Mouse (Mus musculus) lung, embryonic 15.5 days (tissue): ENCODE measurements around the gene Eme1. TPM values are rescaled to one million over a fixed set of nuclear protein-coding genes. Genes with fewer than 3 reads are reported as not detected.

Experiments
- ATAC-seq: fragments of 200-750 bp; cut with Nextera tagmentation; 2 replicates; pipeline ENCODE4 v1.8.0; 2017; ENCODE audit warnings: moderate number of reproducible peaks, borderline replicate concordance; ENCODE audit not compliant: low FRiP score, low TSS enrichment; ENCODE audit errors: extremely low read depth
- H3K27ac ChIP-seq: fragments of 300-500 bp; sonication (generic); 2 replicates; pipeline ENCODE4 v1.5.1; 2015; ENCODE audit warnings: moderate library complexity, mild to moderate bottlenecking, inconsistent platforms
- H3K27me3 ChIP-seq: fragments of 300-500 bp; sonication (generic); 2 replicates; pipeline ENCODE4 v1.6.1; 2015; ENCODE audit warnings: inconsistent platforms
- H3K36me3 ChIP-seq: fragments of 300-500 bp; sonication (generic); 2 replicates; pipeline ENCODE4 v1.6.1; 2015; ENCODE audit warnings: inconsistent platforms
- H3K4me1 ChIP-seq: fragments of 300-500 bp; sonication (generic); 2 replicates; pipeline ENCODE4 v1.6.1; 2015; ENCODE audit warnings: inconsistent platforms
- H3K4me2 ChIP-seq: fragments of 300-500 bp; sonication (generic); 2 replicates; pipeline ENCODE4 v1.6.1; 2015; ENCODE audit warnings: inconsistent platforms, mild to moderate bottlenecking, moderate library complexity
- H3K4me3 ChIP-seq: fragments of 300-500 bp; sonication (generic); 2 replicates; pipeline ENCODE4 v1.5.1; 2015; ENCODE audit warnings: mild to moderate bottlenecking, inconsistent platforms
- H3K9ac ChIP-seq: fragments of 300-500 bp; sonication (generic); 2 replicates; pipeline ENCODE4 v1.6.1; 2015; ENCODE audit warnings: inconsistent platforms
- H3K9me3 ChIP-seq: fragments of 300-500 bp; sonication (generic); 2 replicates; pipeline ENCODE4 v1.6.1; 2016; ENCODE audit warnings: inconsistent platforms
- WGBS: fragments of 180-500 bp; shearing (Covaris S2); methylation state at CpG from one replicate; pipeline ENCODE4 v1.1.7; 2015; 5-methylcytosine and 5-hydroxymethylcytosine counted together
- polyA plus RNA-seq: library from polyadenylated mRNA; unstranded; fragments of >200 nt; fragmentation: Nextera tagmentation; extraction: Ambion mirVana; gene quantifications from 2 replicates; pipeline ENCODE4 v1.2.1, GENCODE M21; 2015

Eme1 gene
- polyA plus RNA-seq, 1 experiment from 2014 or later, result 24.8 TPM

DNA sequence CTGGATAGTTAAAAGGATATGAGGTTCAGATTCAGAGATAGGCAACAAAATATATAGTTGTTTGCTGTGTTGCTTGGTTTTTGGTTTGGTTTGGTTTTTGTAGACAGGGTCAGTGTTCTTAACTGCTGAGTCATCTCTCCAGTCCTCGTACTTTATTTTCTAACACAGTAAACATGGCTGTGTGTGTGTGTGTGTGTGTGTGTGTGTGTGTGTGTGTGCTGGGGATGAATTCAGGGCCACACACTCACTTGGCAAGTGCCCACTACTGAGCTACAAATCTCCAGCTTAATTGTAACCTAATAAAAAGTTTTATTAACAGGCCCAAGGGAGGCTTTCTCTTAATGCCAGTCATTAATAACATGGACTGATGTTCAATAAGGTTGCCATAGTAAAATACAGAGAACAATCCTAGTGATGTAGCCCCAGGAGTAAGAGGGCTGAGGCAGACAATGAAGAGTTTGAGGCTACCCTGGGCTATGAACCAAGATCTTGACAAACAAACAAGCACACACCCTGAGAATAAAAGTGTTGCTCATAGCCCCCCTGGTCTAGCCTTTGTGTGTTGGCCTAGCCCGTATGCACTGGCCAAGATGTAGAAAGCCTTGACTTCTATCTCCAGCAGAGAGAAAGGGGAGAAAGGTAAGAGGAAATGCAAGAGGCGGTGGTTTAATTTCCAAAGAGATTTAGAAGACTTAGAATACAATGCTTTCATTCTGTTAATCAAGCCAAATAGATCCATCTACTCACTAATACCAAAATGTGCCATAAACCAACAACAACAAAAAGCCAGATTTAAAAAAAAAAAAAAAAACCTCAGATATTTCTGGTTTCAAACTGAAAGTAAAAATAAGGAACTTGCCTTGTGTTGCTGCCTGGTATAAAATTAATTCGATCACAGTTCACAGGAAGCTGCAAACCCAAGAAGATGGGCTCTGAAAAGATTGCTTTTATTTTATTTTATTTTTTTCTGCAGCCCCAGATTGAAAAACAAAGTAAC lies 42.7 kb downstream of the Eme1 start:
- no peak overlapping the region for H3K4me2 ChIP-seq
- no peaks in the 10 kb centered on the region for H3K9me3 ChIP-seq
- no peak overlapping the region for H3K4me3 ChIP-seq
- no peak for ATAC-seq
- H3K9ac ChIP-seq, result no peak overlapping the region
- 75% methylated on average over 4 of the region's 4 CpGs for WGBS
- H3K4me1 ChIP-seq, result no peaks in the 10 kb centered on the region
- H3K27me3 ChIP-seq, result no peaks in the 10 kb centered on the region
- H3K27ac ChIP-seq, result no peak overlapping the region
- no peaks in the 10 kb centered on the region for H3K36me3 ChIP-seq

DNA sequence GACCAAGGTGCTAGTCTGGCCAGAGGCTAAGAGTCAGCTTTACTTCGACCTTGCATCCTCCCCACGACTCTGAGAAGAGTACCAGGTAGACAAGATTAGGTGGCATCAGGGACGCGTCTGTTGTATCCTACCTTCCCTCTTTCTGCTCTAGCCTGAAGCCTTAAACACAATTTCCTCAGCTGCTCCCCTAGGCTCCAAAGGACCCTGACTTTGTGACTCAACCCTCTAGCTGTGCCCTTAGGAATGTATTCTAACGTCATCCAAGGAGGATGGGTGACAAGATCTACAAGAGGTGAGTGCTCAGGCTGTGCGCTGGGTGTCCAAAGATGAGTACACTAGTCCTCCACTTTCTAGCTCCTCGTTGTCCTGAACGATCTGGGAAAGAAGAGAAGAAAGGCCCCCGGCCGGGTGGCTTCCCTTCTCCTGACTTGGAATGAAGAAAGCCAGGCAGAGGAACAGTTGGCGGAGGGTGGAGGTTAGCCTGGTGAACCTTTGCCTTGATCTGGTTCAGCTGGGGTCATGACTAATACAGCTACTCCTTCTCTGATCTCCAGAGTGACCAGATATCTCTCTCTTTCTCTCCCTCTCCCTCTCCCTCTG lies 51.3 kb downstream of the Eme1 start:
- peak overlapping the region; percentile 69 for H3K27ac ChIP-seq
- ATAC-seq, result no peak
- 65% methylated on average over 11 of the region's 11 CpGs for WGBS
- no peaks in the 10 kb centered on the region for H3K27me3 ChIP-seq
- H3K9me3 ChIP-seq, result no peaks in the 10 kb centered on the region
- peaks cover 18% of the 10 kb centered on the region; the same call in 1 of the 2 replicates for H3K4me1 ChIP-seq
- H3K4me2 ChIP-seq, result peak overlapping the region; percentile 80
- no peaks in the 10 kb centered on the region for H3K36me3 ChIP-seq
- H3K9ac ChIP-seq, result peak overlapping the region; percentile 63; the same call in 1 of the 2 replicates
- H3K4me3 ChIP-seq, result peak overlapping the region; percentile 62

- H3K4me1 ChIP-seq, result peaks cover 18% of the 10 kb centered on the region; the same call in 1 of the 2 replicates
- H3K9me3 ChIP-seq, result no peaks in the 10 kb centered on the region
- under 1% methylated on average over 46 of the region's 52 CpGs for WGBS
- ATAC-seq, result peak; percentile 94
- H3K4me2 ChIP-seq, result peak within 1 kb of the TSS; percentile 80
- H3K36me3 ChIP-seq, result no peaks in the 10 kb centered on the region
- H3K27me3 ChIP-seq, result no peaks in the 10 kb centered on the region
- peak within 1 kb of the TSS; percentile 63 for H3K9ac ChIP-seq
- peak within 1 kb of the TSS; percentile 69 for H3K27ac ChIP-seq
- H3K4me3 ChIP-seq, result peak within 1 kb of the TSS; percentile 62
Measured at GRCm38 (mm10) chr11:94601321-94602281, 52.2 kb downstream of the Eme1 start, which contains the start of gene Acsf2. TSS of gene Acsf2 (minus strand) at chr11:94601871.

GRCm38 (mm10) chr11:94600447-94600846 lies 53.3 kb downstream of the Eme1 start:
- H3K9me3 ChIP-seq, result no peaks in the 10 kb centered on the region
- H3K4me3 ChIP-seq, result peak overlapping the region; percentile 62; the same call in 1 of the 2 replicates
- H3K36me3 ChIP-seq, result no peaks in the 10 kb centered on the region
- WGBS, result 90% methylated on average over 7 of the region's 7 CpGs
- no peak overlapping the region for H3K27ac ChIP-seq
- no peaks in the 10 kb centered on the region for H3K27me3 ChIP-seq
- peaks cover 18% of the 10 kb centered on the region; the same call in 1 of the 2 replicates for H3K4me1 ChIP-seq
- peak overlapping the region; percentile 80; the same call in 1 of the 2 replicates for H3K4me2 ChIP-seq
- H3K9ac ChIP-seq, result no peak overlapping the region
- no peak for ATAC-seq

DNA sequence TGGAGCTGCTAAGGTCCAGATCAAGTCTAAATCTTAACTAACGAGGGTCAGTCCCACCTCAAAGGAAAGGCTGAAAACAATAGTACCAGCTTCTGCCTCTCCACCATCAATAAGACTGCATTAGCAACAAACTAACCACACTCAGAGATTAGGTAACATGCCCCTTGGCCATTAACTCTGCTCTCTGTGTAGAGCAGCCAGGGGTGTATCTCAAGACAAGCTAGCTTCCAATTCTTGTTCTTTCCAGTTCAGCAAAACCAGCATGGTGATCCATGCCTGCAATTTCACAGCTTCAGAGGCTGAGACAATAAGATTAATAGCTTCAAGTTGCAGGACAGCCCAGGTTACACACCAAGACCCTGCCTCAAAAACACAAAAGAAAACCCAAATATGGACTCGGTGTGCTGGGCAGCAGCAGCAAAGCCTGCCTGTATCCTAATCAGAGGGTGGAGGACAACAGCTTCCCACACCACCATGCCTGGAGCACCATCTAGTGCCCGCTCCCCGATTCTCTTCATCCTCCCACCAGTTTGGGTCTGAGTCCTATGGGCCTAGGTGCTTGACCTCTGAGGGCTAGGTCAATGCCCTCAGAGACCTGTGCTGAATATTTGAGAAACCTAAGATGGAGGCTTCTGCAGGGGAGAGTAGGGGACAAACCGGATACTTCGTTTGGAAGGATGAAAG lies 55.2 kb downstream of the Eme1 start:
- Histone ChIP-seq H3K4me3 (no peak overlapping the region), H3K9ac (no peak overlapping the region), H3K4me2 (no peak overlapping the region), H3K27me3 (no peaks in the 10 kb centered on the region), H3K9me3 (no peaks in the 10 kb centered on the region), H3K27ac (no peak overlapping the region), H3K4me1 (peaks cover 18% of the 10 kb centered on the region; the same call in 1 of the 2 replicates), H3K36me3 (no peaks in the 10 kb centered on the region)
- no peak for ATAC-seq
- 61% methylated on average over 6 of the region's 6 CpGs for WGBS

DNA sequence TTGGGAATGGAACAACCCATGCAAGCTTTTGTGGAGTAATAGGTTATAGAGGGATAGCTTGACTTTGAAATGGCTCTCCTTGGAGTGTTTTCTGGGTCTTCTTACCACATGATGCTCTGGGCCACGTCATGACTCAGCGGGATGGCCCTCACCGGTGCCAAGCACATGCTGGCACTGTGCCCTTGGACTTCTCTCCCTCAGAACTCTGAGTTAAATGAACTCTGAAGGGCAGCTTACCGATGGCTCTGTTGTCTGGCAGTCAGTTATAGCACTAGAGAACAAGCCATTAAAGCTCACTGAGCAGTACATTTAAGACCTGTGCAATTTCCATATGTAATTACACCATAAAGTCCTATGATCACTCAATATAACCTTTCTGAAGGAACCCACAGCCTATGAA lies 56.4 kb downstream of the Eme1 start:
- 77% methylated on average over 4 of the region's 4 CpGs for WGBS
- no peak overlapping the region for H3K9ac ChIP-seq
- H3K36me3 ChIP-seq, result no peaks in the 10 kb centered on the region
- no peak overlapping the region for H3K27ac ChIP-seq
- ATAC-seq, result no peak
- H3K27me3 ChIP-seq, result no peaks in the 10 kb centered on the region
- no peak overlapping the region for H3K4me3 ChIP-seq
- no peak overlapping the region for H3K4me2 ChIP-seq
- no peaks in the 10 kb centered on the region for H3K9me3 ChIP-seq
- H3K4me1 ChIP-seq, result peaks cover 16% of the 10 kb centered on the region; the same call in 1 of the 2 replicates

DNA sequence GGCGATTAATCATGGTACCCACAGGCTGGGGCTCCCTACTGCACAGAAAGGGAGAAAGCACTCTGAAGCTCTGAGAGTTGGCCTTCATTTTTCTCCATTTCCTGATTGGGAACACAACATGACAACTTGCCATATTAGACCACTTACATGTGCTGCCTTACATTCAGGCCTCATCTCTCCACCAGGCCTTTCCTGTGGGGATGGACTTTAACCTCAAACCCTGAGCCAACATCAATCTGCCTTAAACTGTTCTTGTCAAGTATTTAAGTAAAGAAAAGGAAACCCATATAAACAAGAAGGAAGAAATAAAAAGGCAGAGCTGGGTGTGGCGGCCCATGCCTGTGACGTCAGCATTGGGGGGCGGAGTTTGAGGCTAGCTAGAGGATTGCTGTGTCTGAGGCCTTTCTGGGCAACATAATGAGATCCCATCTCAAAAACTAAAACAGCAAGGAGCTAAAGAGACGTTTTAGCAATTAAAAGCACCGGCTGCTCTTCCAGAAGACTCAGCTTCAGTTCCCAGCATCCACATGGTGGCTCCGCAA lies 57.4 kb downstream of the Eme1 start:
- 61% methylated on average over 7 of the region's 7 CpGs for WGBS

More for the DNA sequence above, 57.4 kb downstream of the Eme1 start:
- H3K9me3 ChIP-seq, result no peaks in the 10 kb centered on the region
- H3K4me3 ChIP-seq, result no peak overlapping the region
- no peaks in the 10 kb centered on the region for H3K27me3 ChIP-seq
- H3K4me2 ChIP-seq, result no peak overlapping the region
- no peaks in the 10 kb centered on the region for H3K36me3 ChIP-seq
- H3K9ac ChIP-seq, result no peak overlapping the region
- no peak overlapping the region for H3K27ac ChIP-seq
- no peak for ATAC-seq
- H3K4me1 ChIP-seq, result peaks cover 16% of the 10 kb centered on the region

Other genes starting within 250 kb of the Eme1 start
- 7.3 and 7.7 TPM in 2 replicates for gene Cacna1g, start 179.8 kb downstream of the Eme1 start, polyA plus RNA-seq
- gene Spata20, start 167.8 kb downstream of the Eme1 start, polyA plus RNA-seq, result 0.06 and 0.31 TPM in 2 replicates
- 16.8 and 17.3 TPM in 2 replicates for gene Epn3, start 154.0 kb downstream of the Eme1 start, polyA plus RNA-seq
- gene Mycbpap, start 132.2 kb downstream of the Eme1 start, polyA plus RNA-seq, result 4.6 and 5.4 TPM in 2 replicates
- 3.2 and 3.7 TPM in 2 replicates for gene Rsad1, start 104.7 kb downstream of the Eme1 start, polyA plus RNA-seq
- 2.3 and 2.7 TPM in 2 replicates for gene Chad, start 88.9 kb downstream of the Eme1 start, polyA plus RNA-seq
- 6.8 and 7.1 TPM in 2 replicates for gene Acsf2, start 52.1 kb downstream of the Eme1 start, polyA plus RNA-seq
- 198 and 205 TPM in 2 replicates for gene Lrrc59, start 24.2 kb downstream of the Eme1 start, polyA plus RNA-seq
- gene Mrpl27, start 197 bp downstream of the Eme1 start, polyA plus RNA-seq, result 136 and 139 TPM in 2 replicates
- 23.2 and 23.4 TPM in 2 replicates for gene Xylt2, start 23.6 kb upstream of the Eme1 start, polyA plus RNA-seq
- gene Gm11541, start 50.5 kb upstream of the Eme1 start, polyA plus RNA-seq, result 0.98 and 1.3 TPM in 2 replicates
- gene Cdc34b, start 87.8 kb upstream of the Eme1 start, polyA plus RNA-seq, result 0.25 TPM in 1 of 2 replicates, not detected in the other
- not detected in 2 replicates for gene Tmem92, start 128.7 kb upstream of the Eme1 start, polyA plus RNA-seq